Mouse (Mus musculus) gastrocnemius, postnatal 36 days (tissue): ENCODE measurements around the gene Nktr. TPM values are rescaled to one million over a fixed set of nuclear protein-coding genes. Genes with fewer than 3 reads are reported as not detected.

Source experiments
- DNase-seq, 2 experiments: peaks; one replicate each; pipeline ENCODE4 v3.0.0; 2022
- intact Hi-C: fragments of 180-260 bp; cut with DNase I; formaldehyde crosslinking; loops from one replicate; pipeline ENCODE4 v1.15.1; 2025
- total RNA-seq, 2 experiments: library from RNA; stranded (reverse); gene quantifications; 2 replicates each; pipeline ENCODE4 v1.2.3; 2021

Nktr gene
- total RNA-seq, 2 experiments from 2014 or later = 27.4 to 31.6 TPM

GRCm38 (mm10) chr9:121791206-121791605, 72.2 kb downstream of the Nktr start:
- intact Hi-C loops = no loop called here
- peak; percentile 77 to 78 for DNase-seq

- DNase-seq = peak; percentile 44 to 59
- intact Hi-C loops = no loop called here
Observed at GRCm38 (mm10) chr9:121791757-121792521, 73.0 kb downstream of the Nktr start, which contains the start of gene Hhatl. Gene Hhatl, minus strand, starts transcription at chr9:121792507.

GRCm38 (mm10) chr9:121794972-121795539, 76.1 kb downstream of the Nktr start:
- intact Hi-C loops = loop anchor here (1.0 kb wide), 1 partner anchor 34 kb away; no protein-coding TSS in a partner anchor
- DNase-seq = no peak

- intact Hi-C loops = no loop called here
- no peak for DNase-seq
Observed at GRCm38 (mm10) chr9:121797722-121798121, 78.8 kb downstream of the Nktr start.

- intact Hi-C loops = no loop called here
- no peak for DNase-seq
Observed at GRCm38 (mm10) chr9:121798887-121799520, 80.0 kb downstream of the Nktr start.

GRCm38 (mm10) chr9:121802747-121803146, 83.8 kb downstream of the Nktr start:
- DNase-seq = no peak
- intact Hi-C loops = no loop called here

Other genes with a start within 250 kb of the Nktr start
- 1 to 10 TPM in 1 of 2 experiments, under 1 TPM in 1; 0.43 to 1.2 TPM for gene Cck, start 223.5 kb upstream of the Nktr start, total RNA-seq
- gene Lyzl4, start 77.1 kb upstream of the Nktr start, total RNA-seq = not detected
- 1 to 10 TPM; 1.8 to 4.5 TPM for gene Vipr1, start 76.5 kb upstream of the Nktr start, total RNA-seq
- 1 to 10 TPM; 4.7 to 4.9 TPM for gene Sec22c, start 13.7 kb upstream of the Nktr start, total RNA-seq
- 100 to 1,000 TPM in 1 of 2 experiments, 10 to 100 TPM in 1; 95.2 to 104 TPM for gene Ss18l2, start 8.8 kb upstream of the Nktr start, total RNA-seq
- gene Zfp651, start 40.2 kb downstream of the Nktr start, total RNA-seq = 100 to 1,000 TPM in 1 of 2 experiments, 10 to 100 TPM in 1; 98.5 to 111 TPM
- gene Klhl40, start 58.4 kb downstream of the Nktr start, total RNA-seq = 100 to 1,000 TPM; 113 to 117 TPM
- gene Hhatl, start 73.3 kb downstream of the Nktr start, total RNA-seq = 100 to 1,000 TPM; 157 to 170 TPM
- under 1 TPM in 1 of 2 experiments, not detected in 1; 0.17 TPM for gene Ccdc13, start 120.3 kb downstream of the Nktr start, total RNA-seq
- gene Higd1a, start 139.2 kb downstream of the Nktr start, total RNA-seq = 10 to 100 TPM; 96.5 to 97.5 TPM
- gene Ackr2, start 179.2 kb downstream of the Nktr start, total RNA-seq = under 1 TPM; 0.71 to 0.89 TPM
- gene Cyp8b1, start 197.1 kb downstream of the Nktr start, total RNA-seq = not detected
- gene Fam198a, start 231.8 kb downstream of the Nktr start, total RNA-seq = 1 to 10 TPM; 1.3 to 1.4 TPM